Mouse (Mus musculus): ENCODE measurements around the gene Glt8d1. TPM values are rescaled to one million over a fixed set of nuclear protein-coding genes. Genes with fewer than 3 reads are reported as not detected.

Glt8d1 gene
- polyA plus RNA-seq (2012; rRNA removed), result 14.9 and 17.6 TPM in 2 replicates

- peak; percentile 91 for DNase-seq
- TF ChIP-seq CTCF (conservative IDR thresholded peaks at IDR 0.05; ENCODE audit: insufficient read depth, insufficient read length, low read depth, low read length) (no peak), POLR2A (IDR thresholded peaks at IDR 0.05; ENCODE audit: low read depth, low read length) (peak; percentile 64)
- WGBS, result under 1% methylated on average over 76 of the region's 84 CpGs
- Histone ChIP-seq H3K36me3 (ENCODE audit: control insufficient read depth, insufficient read depth, low read length) (no peaks in the 10 kb centered on the region), H3K4me1 (ENCODE audit: control insufficient read depth, insufficient read depth, low read length) (peaks cover 2% of the 10 kb centered on the region; the same call in 1 of the 2 replicates), H3K27me3 (replicated peaks; ENCODE audit: control insufficient read depth, insufficient read depth, low read length) (no peaks in the 10 kb centered on the region), H3K4me3 (ENCODE audit: insufficient read depth, low read depth, low read length) (peak within 1 kb of the TSS; percentile 70), H3K27ac (ENCODE audit: insufficient read depth, low read depth, low read length) (peak within 1 kb of the TSS; percentile 68)
Measured at GRCm38 (mm10) chr14:31001307-31002205, at the start of gene Glt8d1, which contains the start of gene Spcs1. Gene Glt8d1 (plus strand): TSS chr14:31001400. Gene Spcs1 (minus strand): TSS chr14:31001672.

- TF ChIP-seq CTCF (conservative IDR thresholded peaks at IDR 0.05; ENCODE audit: insufficient read depth, insufficient read length, low read depth, low read length), result no peak
- TF ChIP-seq POLR2A (IDR thresholded peaks at IDR 0.05; ENCODE audit: low read depth, low read length), result no peak
- peaks cover 2% of the 10 kb centered on the region; the same call in 1 of the 2 replicates for H3K36me3 ChIP-seq (ENCODE audit: control insufficient read depth, insufficient read depth, low read length)
- H3K27ac ChIP-seq (ENCODE audit: insufficient read depth, low read depth, low read length), result no peak overlapping the region
- no peak for DNase-seq
- peaks cover 3% of the 10 kb centered on the region; the same call in 1 of the 2 replicates for H3K4me1 ChIP-seq (ENCODE audit: control insufficient read depth, insufficient read depth, low read length)
- 83% methylated on average over 2 of the region's 2 CpGs for WGBS
- H3K27me3 ChIP-seq (replicated peaks; ENCODE audit: control insufficient read depth, insufficient read depth, low read length), result no peaks in the 10 kb centered on the region
- H3K4me3 ChIP-seq (ENCODE audit: insufficient read depth, low read depth, low read length), result no peak overlapping the region
Measured at GRCm38 (mm10) chr14:30958517-30958916, 42.7 kb upstream of the Glt8d1 start.

- Histone ChIP-seq H3K4me3 (ENCODE audit: insufficient read depth, low read depth, low read length) (no peak overlapping the region), H3K27ac (ENCODE audit: insufficient read depth, low read depth, low read length) (no peak overlapping the region), H3K36me3 (ENCODE audit: control insufficient read depth, insufficient read depth, low read length) (peaks cover 2% of the 10 kb centered on the region; the same call in 1 of the 2 replicates), H3K27me3 (replicated peaks; ENCODE audit: control insufficient read depth, insufficient read depth, low read length) (no peaks in the 10 kb centered on the region), H3K4me1 (ENCODE audit: control insufficient read depth, insufficient read depth, low read length) (peaks cover 3% of the 10 kb centered on the region; the same call in 1 of the 2 replicates)
- 90% methylated on average over 4 of the region's 4 CpGs for WGBS
- TF ChIP-seq CTCF (conservative IDR thresholded peaks at IDR 0.05; ENCODE audit: insufficient read depth, insufficient read length, low read depth, low read length), result no peak
- TF ChIP-seq POLR2A (IDR thresholded peaks at IDR 0.05; ENCODE audit: low read depth, low read length), result no peak
- DNase-seq, result no peak
Measured at GRCm38 (mm10) chr14:30959031-30959430, 42.2 kb upstream of the Glt8d1 start.

DNA sequence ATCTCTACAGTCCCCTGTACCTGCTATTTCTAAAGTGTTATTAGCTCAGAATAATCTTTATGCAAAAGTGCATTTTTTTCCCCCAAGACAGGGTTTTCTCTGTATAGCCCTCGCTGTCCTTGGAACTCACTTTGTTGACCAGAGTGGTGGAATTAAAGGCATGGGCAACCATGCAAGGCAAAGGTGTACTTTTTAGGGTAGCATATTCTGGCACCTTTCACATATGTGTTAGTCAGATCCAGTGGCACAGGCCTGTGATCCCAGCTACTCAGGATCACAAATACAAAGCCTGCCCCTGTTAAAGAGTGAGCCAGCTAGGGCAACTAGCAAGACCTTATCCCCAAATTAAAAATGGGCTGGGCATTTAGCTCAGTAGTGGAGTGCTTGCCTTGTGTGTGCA, 40.8 kb upstream of the Glt8d1 start:
- H3K4me3 ChIP-seq (ENCODE audit: insufficient read depth, low read depth, low read length), result no peak overlapping the region
- WGBS, result 33% methylated on average over 1 of the region's 1 CpGs
- H3K36me3 ChIP-seq (ENCODE audit: control insufficient read depth, insufficient read depth, low read length), result peaks cover 2% of the 10 kb centered on the region; the same call in 1 of the 2 replicates
- no peaks in the 10 kb centered on the region for H3K27me3 ChIP-seq (replicated peaks; ENCODE audit: control insufficient read depth, insufficient read depth, low read length)
- peak overlapping the region; percentile 52 for H3K27ac ChIP-seq (ENCODE audit: insufficient read depth, low read depth, low read length)
- DNase-seq, result peak; percentile 80
- H3K4me1 ChIP-seq (ENCODE audit: control insufficient read depth, insufficient read depth, low read length), result peaks cover 3% of the 10 kb centered on the region; the same call in 1 of the 2 replicates
- TF ChIP-seq POLR2A (IDR thresholded peaks at IDR 0.05; ENCODE audit: low read depth, low read length), result no peak
- no peak for TF ChIP-seq CTCF (conservative IDR thresholded peaks at IDR 0.05; ENCODE audit: insufficient read depth, insufficient read length, low read depth, low read length)

GRCm38 (mm10) chr14:30974204-30974603, 27.0 kb upstream of the Glt8d1 start:
- H3K4me1 ChIP-seq (ENCODE audit: control insufficient read depth, insufficient read depth, low read length), result peaks cover 8% of the 10 kb centered on the region; the same call in 1 of the 2 replicates
- no peak overlapping the region for H3K27ac ChIP-seq (ENCODE audit: insufficient read depth, low read depth, low read length)
- TF ChIP-seq CTCF (conservative IDR thresholded peaks at IDR 0.05; ENCODE audit: insufficient read depth, insufficient read length, low read depth, low read length) (no peak), POLR2A (IDR thresholded peaks at IDR 0.05; ENCODE audit: low read depth, low read length) (no peak)
- H3K4me3 ChIP-seq (ENCODE audit: insufficient read depth, low read depth, low read length), result no peak overlapping the region
- H3K27me3 ChIP-seq (replicated peaks; ENCODE audit: control insufficient read depth, insufficient read depth, low read length), result no peaks in the 10 kb centered on the region
- 55% methylated on average over 6 of the region's 6 CpGs for WGBS
- peak; percentile 57 for DNase-seq
- peaks cover 2% of the 10 kb centered on the region; the same call in 1 of the 2 replicates for H3K36me3 ChIP-seq (ENCODE audit: control insufficient read depth, insufficient read depth, low read length)

- Histone ChIP-seq H3K4me1 (ENCODE audit: control insufficient read depth, insufficient read depth, low read length) (peaks cover 8% of the 10 kb centered on the region; the same call in 1 of the 2 replicates), H3K27ac (ENCODE audit: insufficient read depth, low read depth, low read length) (no peak overlapping the region), H3K4me3 (ENCODE audit: insufficient read depth, low read depth, low read length) (no peak overlapping the region), H3K36me3 (ENCODE audit: control insufficient read depth, insufficient read depth, low read length) (no peaks in the 10 kb centered on the region; the same call in 1 of the 2 replicates), H3K27me3 (replicated peaks; ENCODE audit: control insufficient read depth, insufficient read depth, low read length) (no peaks in the 10 kb centered on the region)
- TF ChIP-seq CTCF (conservative IDR thresholded peaks at IDR 0.05; ENCODE audit: insufficient read depth, insufficient read length, low read depth, low read length) (no peak), POLR2A (IDR thresholded peaks at IDR 0.05; ENCODE audit: low read depth, low read length) (no peak)
- peak; percentile 83 for DNase-seq
- WGBS, result 47% methylated on average over 3 of the region's 3 CpGs
Measured at GRCm38 (mm10) chr14:30976222-30976621, 25.0 kb upstream of the Glt8d1 start.

- H3K4me3 ChIP-seq (ENCODE audit: insufficient read depth, low read depth, low read length), result no peak overlapping the region
- TF ChIP-seq CTCF (conservative IDR thresholded peaks at IDR 0.05; ENCODE audit: insufficient read depth, insufficient read length, low read depth, low read length), result no peak
- TF ChIP-seq POLR2A (IDR thresholded peaks at IDR 0.05; ENCODE audit: low read depth, low read length), result no peak
- no peaks in the 10 kb centered on the region for H3K36me3 ChIP-seq (ENCODE audit: control insufficient read depth, insufficient read depth, low read length)
- H3K27ac ChIP-seq (ENCODE audit: insufficient read depth, low read depth, low read length), result no peak overlapping the region
- no peaks in the 10 kb centered on the region for H3K27me3 ChIP-seq (replicated peaks; ENCODE audit: control insufficient read depth, insufficient read depth, low read length)
- no peak for DNase-seq
- H3K4me1 ChIP-seq (ENCODE audit: control insufficient read depth, insufficient read depth, low read length), result no peaks in the 10 kb centered on the region; the same call in 1 of the 2 replicates
Measured at GRCm38 (mm10) chr14:30996417-30996816, 4.8 kb upstream of the Glt8d1 start.

All from kidney, adult 2 months (tissue).